In the genomic region with DNA sequence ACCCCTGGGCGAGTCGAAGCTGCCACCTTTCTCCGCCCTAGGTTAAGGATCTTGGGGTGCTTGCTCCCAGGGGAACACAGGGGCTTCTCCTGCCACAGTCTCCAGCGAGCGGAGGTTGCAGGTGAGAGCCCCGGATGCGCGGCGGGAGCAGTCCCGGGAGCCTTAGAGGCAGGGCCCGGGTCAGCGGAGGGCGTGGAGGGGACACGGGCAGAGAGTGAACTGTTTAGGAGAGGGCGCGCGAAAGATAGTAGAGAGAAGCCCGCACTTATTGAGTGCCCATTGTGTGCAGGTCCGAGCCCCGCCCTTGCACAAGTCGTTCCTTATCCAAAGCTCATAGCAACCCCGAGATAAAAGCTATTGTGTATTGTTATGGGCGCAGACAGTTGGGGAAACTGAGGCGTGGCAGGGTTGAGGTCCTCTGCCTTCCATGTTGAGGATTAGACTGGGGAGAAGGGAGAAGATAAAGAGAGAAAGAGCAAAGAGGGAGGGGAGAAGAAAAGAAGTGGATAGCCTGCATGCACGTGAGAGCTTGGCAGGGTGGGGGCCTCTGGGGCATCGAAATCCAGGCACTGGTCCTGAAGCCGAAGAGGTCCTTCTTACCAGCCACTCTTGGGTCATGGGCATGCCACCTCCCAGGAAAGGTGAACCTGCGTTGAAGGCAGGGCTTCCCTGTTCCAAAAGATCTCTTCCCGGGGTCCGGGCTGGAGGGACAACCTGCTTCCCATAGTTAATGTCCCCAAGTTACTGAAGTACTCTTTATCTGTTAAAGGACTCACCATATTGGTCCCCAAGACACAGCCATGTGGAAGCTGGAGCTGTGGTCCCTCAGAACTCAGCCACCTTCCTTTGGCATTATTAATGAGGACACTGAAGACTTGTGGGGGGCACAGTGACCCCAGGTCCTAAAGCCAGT, we compare ENCODE assay signal across 8 mouse cellular contexts. TPM values are rescaled to one million over a fixed set of nuclear protein-coding genes. Genes with fewer than 3 reads are reported as not detected.
DNase-seq lines count a peak whose midpoint lies in the region; ATAC-seq and TF ChIP-seq lines count a peak whose summit lies in the region.

No protein-coding gene starts in this region.

- peak; percentile 38 for DNase-seq in adrenal gland, postnatal 14 days
- no peak for DNase-seq in adrenal gland, postnatal 4 days (ENCODE audit: low spot score in 2 of 2)
- DNase-seq in forebrain, postnatal 0 days = peak; percentile 17
- no peak for DNase-seq in limb, embryonic 11.5 days (ENCODE audit: low spot score)
- DNase-seq in midbrain, postnatal 0 days (ENCODE audit: low spot score) = no peak
- no peak for DNase-seq in urinary bladder, postnatal 36 days (ENCODE audit: low spot score in 2 of 2)
- no peak for DNase-seq in gastrocnemius, postnatal 4 days (ENCODE audit: low spot score in 2 of 2)

- H3K36me3 ChIP-seq in ES-Bruce4 (ENCODE audit: control insufficient read depth, insufficient read depth, low read length, poor library complexity, severe bottlenecking) = no peaks in the 10 kb centered on the region
- peaks cover 5% of the 10 kb centered on the region; the same call in 1 of the 2 replicates for H3K36me3 ChIP-seq in forebrain, postnatal 0 days (ENCODE audit: insufficient read depth)
- H3K36me3 ChIP-seq in limb, embryonic 11.5 days (ENCODE audit: control insufficient read depth, insufficient read depth, low read length) = no peaks in the 10 kb centered on the region
- H3K36me3 ChIP-seq in midbrain, postnatal 0 days (ENCODE audit: insufficient read depth, low read length) = 0 out of 2 replicates have a peak, but pooled peaks cover 5% of the 10 kb centered on the region

- no peak overlapping the region for H3K27ac ChIP-seq in ES-Bruce4 (ENCODE audit: insufficient read depth, low read length)
- H3K27ac ChIP-seq in forebrain, postnatal 0 days (ENCODE audit: low read depth, low read length) = no peak overlapping the region
- no peak overlapping the region for H3K27ac ChIP-seq in limb, embryonic 11.5 days (replicated peaks; ENCODE audit: low read depth, low read length)
- 0 out of 2 replicates have a peak overlapping the region, but pooled peaks have one; percentile 97 for H3K27ac ChIP-seq in midbrain, postnatal 0 days (ENCODE audit: low read depth, low read length)

- no peak for TF ChIP-seq POLR2A in ES-Bruce4 (IDR thresholded peaks at IDR 0.05; ENCODE audit: insufficient read depth, low read length)

- peak overlapping the region; percentile 60 for H3K9ac ChIP-seq in ES-Bruce4 (ENCODE audit: low read depth, poor library complexity, severe bottlenecking)
- H3K9ac ChIP-seq in forebrain, postnatal 0 days = peak overlapping the region; percentile 73
- H3K9ac ChIP-seq in limb, embryonic 11.5 days (ENCODE audit: low read length) = peak overlapping the region; percentile 81
- peak overlapping the region; percentile 75 for H3K9ac ChIP-seq in midbrain, postnatal 0 days (replicated peaks; ENCODE audit: low read length, poor library complexity, severe bottlenecking)

- TF ChIP-seq EP300 in ES-Bruce4 (IDR thresholded peaks at IDR 0.05; ENCODE audit: insufficient read depth, low read depth, low read length) = no peak

- peaks cover 10% of the 10 kb centered on the region for H3K27me3 ChIP-seq in ES-Bruce4 (ENCODE audit: control insufficient read depth, insufficient read depth, low read length, poor library complexity, severe bottlenecking)
- H3K27me3 ChIP-seq in forebrain, postnatal 0 days (ENCODE audit: insufficient read depth, low read length) = no peaks in the 10 kb centered on the region
- H3K27me3 ChIP-seq in limb, embryonic 11.5 days (ENCODE audit: control insufficient read depth, insufficient read depth, low read length) = peaks cover 3% of the 10 kb centered on the region; the same call in 1 of the 2 replicates
- H3K27me3 ChIP-seq in midbrain, postnatal 0 days (ENCODE audit: insufficient read depth, low read length) = no peaks in the 10 kb centered on the region

- peak overlapping the region; percentile 49 for H3K4me3 ChIP-seq in ES-Bruce4 (ENCODE audit: low read depth, low read length)
- peak overlapping the region; percentile 68 for H3K4me3 ChIP-seq in forebrain, postnatal 0 days (ENCODE audit: low read depth, low read length)
- H3K4me3 ChIP-seq in limb, embryonic 11.5 days (ENCODE audit: low read depth, low read length) = peak overlapping the region; percentile 44
- H3K4me3 ChIP-seq in midbrain, postnatal 0 days (ENCODE audit: low read depth, low read length) = peak overlapping the region; percentile 45

- no peaks in the 10 kb centered on the region for H3K4me1 ChIP-seq in ES-Bruce4 (ENCODE audit: control insufficient read depth, insufficient read depth, low read length)
- peaks cover 28% of the 10 kb centered on the region for H3K4me1 ChIP-seq in forebrain, postnatal 0 days (ENCODE audit: insufficient read depth)
- H3K4me1 ChIP-seq in limb, embryonic 11.5 days (ENCODE audit: control insufficient read depth, insufficient read depth, low read length) = peaks cover 18% of the 10 kb centered on the region
- peaks cover 20% of the 10 kb centered on the region; the same call in 1 of the 2 replicates for H3K4me1 ChIP-seq in midbrain, postnatal 0 days (ENCODE audit: insufficient read depth, low read length)

- 9% methylated on average over 30 of the region's 30 CpGs for WGBS in forebrain, postnatal 0 days
- WGBS in limb, embryonic 11.5 days = 14% methylated on average over 30 of the region's 30 CpGs
- 6% methylated on average over 30 of the region's 30 CpGs for WGBS in midbrain, postnatal 0 days

- no peak for TF ChIP-seq CTCF in ES-Bruce4 (IDR thresholded peaks at IDR 0.05; ENCODE audit: low read depth, low read length)
- no peak for TF ChIP-seq CTCF in forebrain, postnatal 0 days (IDR thresholded peaks at IDR 0.05; ENCODE audit: low read depth)
- TF ChIP-seq CTCF in midbrain, postnatal 0 days (IDR thresholded peaks at IDR 0.05) = no peak

- no peak for ATAC-seq in forebrain, postnatal 0 days
- no peak for ATAC-seq in limb, embryonic 11.5 days (ENCODE audit: insufficient number of reproducible peaks, low FRiP score, low TSS enrichment, low read depth)
- no peak for ATAC-seq in midbrain, postnatal 0 days (ENCODE audit: low FRiP score)

- H3K4me2 ChIP-seq in forebrain, postnatal 0 days (ENCODE audit: low read depth) = peak overlapping the region; percentile 77
- peak overlapping the region; percentile 93 for H3K4me2 ChIP-seq in limb, embryonic 11.5 days (ENCODE audit: low read depth, severe bottlenecking)
- H3K4me2 ChIP-seq in midbrain, postnatal 0 days (ENCODE audit: low read depth, low read length, poor library complexity, severe bottlenecking) = peak overlapping the region; percentile 88

- H3K9me3 ChIP-seq in ES-Bruce4 (replicated peaks; ENCODE audit: control insufficient read depth, insufficient read depth, low read length, poor library complexity, severe bottlenecking) = no peaks in the 10 kb centered on the region
- H3K9me3 ChIP-seq in forebrain, postnatal 0 days (ENCODE audit: low read length) = no peaks in the 10 kb centered on the region
- H3K9me3 ChIP-seq in limb, embryonic 11.5 days (ENCODE audit: control insufficient read depth, low read length) = no peaks in the 10 kb centered on the region
- no peaks in the 10 kb centered on the region for H3K9me3 ChIP-seq in midbrain, postnatal 0 days (ENCODE audit: low read length)

RNA-seq across cellular contexts. Expression of a gene that starts 1.1 kb away (rescaled TPM):
- total RNA-seq in adrenal gland, postnatal 14 days (2021) = 10.9 and 11.0 TPM in 2 replicates
- 10 to 100 TPM; 18.4 to 23.4 TPM for total RNA-seq in adrenal gland, postnatal 4 days (2021)
- 5.9 and 8.4 TPM in 2 replicates for polyA plus RNA-seq in ES-Bruce4 (2011; ENCODE audit: insufficient read depth, insufficient read length, low read depth, missing spikeins)
- 36.2 and 41.2 TPM in 2 replicates for total RNA-seq in forebrain, postnatal 0 days (2014; rRNA removed)
- polyA plus RNA-seq in forebrain, postnatal 0 days (2015; fragmentation: Nextera tagmentation; extraction: Ambion mirVana) = 30.9 and 38.2 TPM in 2 replicates
- polyA plus RNA-seq in limb, embryonic 11.5 days (2014; fragmentation: Nextera tagmentation; extraction: Ambion mirVana) = 7.9 and 8.5 TPM in 2 replicates
- 41.0 and 44.6 TPM in 2 replicates for total RNA-seq in midbrain, postnatal 0 days (2014; rRNA removed)
- 25.9 and 26.0 TPM in 2 replicates for polyA plus RNA-seq in midbrain, postnatal 0 days (2015; fragmentation: Nextera tagmentation; extraction: Ambion mirVana)
- total RNA-seq in gastrocnemius, postnatal 4 days (2021) = 10 to 100 TPM; 17.1 to 19.2 TPM

RNA-seq across cellular contexts. Expression of a gene that starts 29.3 kb away (rescaled TPM):
- 291 and 364 TPM in 2 replicates for total RNA-seq in adrenal gland, postnatal 14 days (2021)
- total RNA-seq in adrenal gland, postnatal 4 days (2021) = 100 to 1,000 TPM; 366 to 430 TPM
- polyA plus RNA-seq in ES-Bruce4 (2011; ENCODE audit: insufficient read depth, insufficient read length, low read depth, missing spikeins) = 211 and 229 TPM in 2 replicates
- total RNA-seq in forebrain, postnatal 0 days (2014; rRNA removed) = 127 and 160 TPM in 2 replicates
- 117 and 121 TPM in 2 replicates for polyA plus RNA-seq in forebrain, postnatal 0 days (2015; fragmentation: Nextera tagmentation; extraction: Ambion mirVana)
- 413 and 429 TPM in 2 replicates for polyA plus RNA-seq in limb, embryonic 11.5 days (2014; fragmentation: Nextera tagmentation; extraction: Ambion mirVana)
- total RNA-seq in midbrain, postnatal 0 days (2014; rRNA removed) = 151 and 160 TPM in 2 replicates
- polyA plus RNA-seq in midbrain, postnatal 0 days (2015; fragmentation: Nextera tagmentation; extraction: Ambion mirVana) = 114 and 125 TPM in 2 replicates
- total RNA-seq in gastrocnemius, postnatal 4 days (2021) = 100 to 1,000 TPM; 409 to 535 TPM

Comparison
In these comparisons a context has a peak if more than half of its experiments do, and no peak if none do; other contexts are left out.
1. DNase-seq: peak in adrenal gland, postnatal 14 days (single experiment) and forebrain, postnatal 0 days (single experiment); none in adrenal gland, postnatal 4 days (0 of 2), limb, embryonic 11.5 days (single experiment), midbrain, postnatal 0 days (single experiment), urinary bladder, postnatal 36 days (0 of 2) and gastrocnemius, postnatal 4 days (0 of 2).
2. Peak in every context shown above with its lines, with median percentiles within 50 percentile points of each other: H3K4me3 ChIP-seq, H3K9ac ChIP-seq and H3K4me2 ChIP-seq.